Mouse (Mus musculus): ENCODE data around the gene Prdx1. TPM values are rescaled to one million over a fixed set of nuclear protein-coding genes. Genes with fewer than 3 reads are reported as not detected.

Gene Prdx1
- 388 TPM for polyA plus RNA-seq (2015; fragmentation: Illumina TruSeq; extraction: RNeasy Lipid Tissue Mini Kit (QIAGEN cat#74804); ENCODE audit: low read depth, low replicate concordance)

DNA sequence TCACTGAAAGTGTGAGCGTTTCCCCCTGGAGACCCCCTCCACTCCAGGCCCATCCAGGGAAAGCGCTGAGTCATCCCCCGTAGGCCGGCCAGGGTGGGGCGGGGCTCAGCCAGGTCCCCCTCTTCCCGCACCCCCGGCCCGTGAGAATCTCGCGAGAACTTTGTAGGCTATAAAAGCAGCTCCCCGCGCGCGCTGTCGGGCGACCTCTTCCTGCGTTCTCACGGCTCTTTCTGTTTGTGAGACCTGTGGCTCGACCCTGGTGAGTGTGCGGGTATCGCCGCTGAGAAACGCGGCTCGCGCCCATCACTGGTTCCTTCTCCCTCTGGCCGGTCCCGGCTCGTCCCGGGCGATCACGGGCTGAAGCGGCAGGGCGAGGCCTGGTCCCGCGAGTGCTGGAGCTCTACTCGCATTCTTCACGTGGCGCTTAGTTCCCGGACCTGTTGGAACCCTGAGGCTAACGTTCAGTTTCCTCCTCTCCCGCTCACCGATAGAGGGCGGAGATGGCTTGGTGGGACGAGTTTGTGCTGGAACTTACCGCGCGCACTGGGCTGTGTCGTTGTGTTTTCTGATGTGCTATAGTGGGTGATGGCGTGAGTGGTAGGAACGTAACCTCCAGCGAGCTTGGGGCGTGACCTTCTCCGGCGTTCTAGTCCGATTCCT is at the start of gene Prdx1:
TSS of gene Prdx1 (plus strand) at position 143 of the 660 bp plus-strand sequence.

DNA sequence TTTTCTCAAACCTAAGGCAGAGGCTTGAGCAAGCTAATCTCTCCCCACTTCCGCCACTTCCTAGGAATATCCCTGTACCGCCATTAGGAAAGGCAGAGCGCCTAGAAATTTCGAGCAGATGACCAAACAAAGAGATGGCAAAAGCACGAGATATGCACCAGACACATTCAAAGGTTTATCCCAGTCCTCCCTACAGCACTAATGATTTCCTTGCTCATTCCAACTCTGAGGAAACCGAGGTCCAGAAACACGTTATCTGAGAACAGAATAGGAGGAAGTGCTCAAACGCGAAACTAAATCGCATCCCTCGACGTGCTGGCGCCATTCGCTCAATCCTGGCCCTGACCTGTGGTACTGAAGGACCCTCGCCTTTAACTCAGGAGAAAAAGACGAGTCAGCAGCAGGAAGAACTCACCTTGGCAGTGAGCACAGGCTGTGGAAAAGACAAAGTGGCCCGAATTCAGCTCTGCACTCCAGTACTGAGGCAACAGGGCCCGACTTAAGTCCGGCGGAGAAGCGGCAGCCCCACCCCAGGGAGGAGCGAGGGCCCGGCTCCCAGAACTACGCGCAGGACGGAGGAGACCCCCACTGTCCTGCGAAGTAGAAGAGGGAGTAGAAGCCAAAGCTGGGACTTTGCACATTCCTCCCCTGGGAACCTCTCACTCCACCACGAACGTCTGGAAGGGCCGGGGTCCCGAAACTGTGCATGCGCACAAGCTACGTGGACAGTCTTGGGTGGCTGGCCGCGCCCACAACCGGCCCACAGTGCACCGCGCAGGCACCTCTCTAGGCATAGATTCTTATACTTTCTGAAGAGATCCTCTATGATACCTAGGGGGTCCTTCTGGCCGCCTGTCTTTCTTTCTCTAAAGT is 34.2 kb upstream of the Prdx1 start, which contains the start of gene Akr1a1:
TSS of gene Akr1a1 (minus strand) at position 757 of the 873 bp plus-strand sequence.

DNA sequence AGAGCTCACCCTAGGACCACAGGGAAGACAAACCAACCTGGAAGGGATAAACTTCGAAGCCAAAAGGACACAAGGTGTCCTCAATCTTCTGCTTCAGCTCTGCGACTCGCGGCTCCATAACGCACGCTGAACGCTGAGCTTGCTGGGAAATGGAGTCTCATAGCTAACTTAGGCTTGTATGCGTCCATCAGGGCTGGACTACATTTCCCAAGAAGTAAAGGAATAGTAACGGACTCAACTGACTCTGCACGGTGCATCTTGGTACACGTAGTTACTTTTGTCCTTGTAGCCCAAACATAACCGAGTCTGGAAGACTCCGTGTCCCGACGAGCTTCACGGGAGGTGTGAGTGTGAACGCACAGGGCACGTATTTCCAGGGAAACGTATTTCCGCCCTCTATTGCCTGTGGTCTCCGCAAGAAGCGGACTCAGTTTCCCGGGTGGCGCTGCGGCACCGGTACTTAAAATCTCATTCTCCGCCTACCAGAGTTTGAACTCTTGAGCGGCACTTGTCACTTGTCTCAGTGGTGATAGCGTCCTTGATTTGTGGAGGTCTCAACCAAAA is 22.9 kb downstream of the Prdx1 start, which contains the start of the genes Mmachc and Ccdc163:
TSS of gene Mmachc (minus strand) at position 206 of the 564 bp plus-strand sequence.
TSS of gene Ccdc163 (plus strand) at position 309 of the 564 bp plus-strand sequence.

DNA sequence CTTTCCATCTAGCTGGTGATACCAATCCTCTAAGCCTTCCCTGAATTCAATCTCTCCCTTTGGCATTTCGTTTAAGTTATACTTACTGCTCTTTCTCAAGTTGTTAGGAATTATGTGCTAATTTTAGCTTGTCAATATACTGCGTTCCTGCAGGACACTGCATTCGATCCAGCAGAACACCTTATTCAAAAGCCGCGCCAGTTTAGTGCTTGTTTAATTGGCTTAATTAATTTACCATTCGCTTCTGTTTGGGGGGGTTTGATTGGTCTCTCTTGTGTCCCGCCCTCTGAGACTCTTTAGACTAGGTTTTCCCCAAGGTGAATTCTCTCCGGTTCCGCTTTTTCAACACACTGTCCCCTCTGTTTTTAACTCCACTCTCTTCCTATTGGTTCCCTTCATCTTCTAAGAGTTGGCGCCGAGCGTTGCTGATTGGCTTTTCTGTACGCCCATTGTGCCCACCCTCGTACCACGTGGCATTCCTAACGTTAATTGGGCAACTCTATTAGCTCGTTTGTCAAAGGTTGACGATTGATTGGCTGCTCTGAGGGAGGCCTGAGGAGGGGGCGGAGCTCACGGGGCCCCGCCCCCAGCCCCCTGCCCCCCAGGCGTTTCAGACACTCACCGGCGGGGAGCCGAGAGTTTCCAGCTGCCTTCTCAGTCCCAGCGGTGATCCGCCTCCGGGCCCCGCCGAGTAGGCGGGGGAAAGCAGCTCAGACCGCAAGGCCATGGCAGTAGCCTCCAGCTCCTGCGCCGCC is 35.2 kb downstream of the Prdx1 start, which contains the start of gene Tesk2:
TSS of gene Tesk2 (plus strand) at position 606 of the 755 bp plus-strand sequence.

Other genes with a start within 250 kb of the Prdx1 start
- gene Mast2, start 221.4 kb upstream of the Prdx1 start, polyA plus RNA-seq (2015; fragmentation: Illumina TruSeq; extraction: RNeasy Lipid Tissue Mini Kit (QIAGEN cat#74804); ENCODE audit: low read depth, low replicate concordance): 57.2 TPM
- 14.1 TPM for gene Ipp, start 178.0 kb upstream of the Prdx1 start, polyA plus RNA-seq (2015; fragmentation: Illumina TruSeq; extraction: RNeasy Lipid Tissue Mini Kit (QIAGEN cat#74804); ENCODE audit: low read depth, low replicate concordance)
- gene Tmem69, start 129.6 kb upstream of the Prdx1 start, polyA plus RNA-seq (2015; fragmentation: Illumina TruSeq; extraction: RNeasy Lipid Tissue Mini Kit (QIAGEN cat#74804); ENCODE audit: low read depth, low replicate concordance): 15.0 TPM
- 29.4 TPM for gene Gpbp1l1, start 127.9 kb upstream of the Prdx1 start, polyA plus RNA-seq (2015; fragmentation: Illumina TruSeq; extraction: RNeasy Lipid Tissue Mini Kit (QIAGEN cat#74804); ENCODE audit: low read depth, low replicate concordance)
- 3.6 TPM for gene Ccdc17, start 88.9 kb upstream of the Prdx1 start, polyA plus RNA-seq (2015; fragmentation: Illumina TruSeq; extraction: RNeasy Lipid Tissue Mini Kit (QIAGEN cat#74804); ENCODE audit: low read depth, low replicate concordance)
- 22.9 TPM for gene Nasp, start 57.6 kb upstream of the Prdx1 start, polyA plus RNA-seq (2015; fragmentation: Illumina TruSeq; extraction: RNeasy Lipid Tissue Mini Kit (QIAGEN cat#74804); ENCODE audit: low read depth, low replicate concordance)
- gene Akr1a1, start 33.9 kb upstream of the Prdx1 start, polyA plus RNA-seq (2015; fragmentation: Illumina TruSeq; extraction: RNeasy Lipid Tissue Mini Kit (QIAGEN cat#74804); ENCODE audit: low read depth, low replicate concordance): 595 TPM
- gene Mmachc, start 22.9 kb downstream of the Prdx1 start, polyA plus RNA-seq (2015; fragmentation: Illumina TruSeq; extraction: RNeasy Lipid Tissue Mini Kit (QIAGEN cat#74804); ENCODE audit: low read depth, low replicate concordance): 19.7 TPM
- gene Ccdc163, start 23.0 kb downstream of the Prdx1 start, polyA plus RNA-seq (2015; fragmentation: Illumina TruSeq; extraction: RNeasy Lipid Tissue Mini Kit (QIAGEN cat#74804); ENCODE audit: low read depth, low replicate concordance): 9.7 TPM
- 5.9 TPM for gene Tesk2, start 35.4 kb downstream of the Prdx1 start, polyA plus RNA-seq (2015; fragmentation: Illumina TruSeq; extraction: RNeasy Lipid Tissue Mini Kit (QIAGEN cat#74804); ENCODE audit: low read depth, low replicate concordance)
- gene Toe1, start 122.1 kb downstream of the Prdx1 start, polyA plus RNA-seq (2015; fragmentation: Illumina TruSeq; extraction: RNeasy Lipid Tissue Mini Kit (QIAGEN cat#74804); ENCODE audit: low read depth, low replicate concordance): 17.2 TPM
- 4.6 TPM for gene Mutyh, start 122.2 kb downstream of the Prdx1 start, polyA plus RNA-seq (2015; fragmentation: Illumina TruSeq; extraction: RNeasy Lipid Tissue Mini Kit (QIAGEN cat#74804); ENCODE audit: low read depth, low replicate concordance)
- 2.0 TPM for gene Hpdl, start 136.2 kb downstream of the Prdx1 start, polyA plus RNA-seq (2015; fragmentation: Illumina TruSeq; extraction: RNeasy Lipid Tissue Mini Kit (QIAGEN cat#74804); ENCODE audit: low read depth, low replicate concordance)
- 7.0 TPM for gene Zswim5, start 191.8 kb downstream of the Prdx1 start, polyA plus RNA-seq (2015; fragmentation: Illumina TruSeq; extraction: RNeasy Lipid Tissue Mini Kit (QIAGEN cat#74804); ENCODE audit: low read depth, low replicate concordance)